Mouse (Mus musculus): ENCODE results near the gene Sergef.

- TF ChIP-seq CTCF (IDR thresholded peaks at IDR 0.05; ENCODE audit: borderline replicate concordance, insufficient read depth, low read length) (no peak), POLR2A (IDR thresholded peaks at IDR 0.05; ENCODE audit: low read depth, low read length) (no peak)
These were observed 124.6 kb downstream of the Sergef start for GRCm38 (mm10) chr7:46514981-46515380.
